Mouse (Mus musculus): ENCODE measurements around the gene Zdhhc14. TPM values are rescaled to one million over a fixed set of nuclear protein-coding genes. Genes with fewer than 3 reads are reported as not detected.
A peak's percentile ranks its signal among the peaks of the same experiment; 100 is the strongest.

Zdhhc14 gene
- total RNA-seq (2022): 1 to 10 TPM; 3.9 to 7.1 (median 5.9) TPM

DNA sequence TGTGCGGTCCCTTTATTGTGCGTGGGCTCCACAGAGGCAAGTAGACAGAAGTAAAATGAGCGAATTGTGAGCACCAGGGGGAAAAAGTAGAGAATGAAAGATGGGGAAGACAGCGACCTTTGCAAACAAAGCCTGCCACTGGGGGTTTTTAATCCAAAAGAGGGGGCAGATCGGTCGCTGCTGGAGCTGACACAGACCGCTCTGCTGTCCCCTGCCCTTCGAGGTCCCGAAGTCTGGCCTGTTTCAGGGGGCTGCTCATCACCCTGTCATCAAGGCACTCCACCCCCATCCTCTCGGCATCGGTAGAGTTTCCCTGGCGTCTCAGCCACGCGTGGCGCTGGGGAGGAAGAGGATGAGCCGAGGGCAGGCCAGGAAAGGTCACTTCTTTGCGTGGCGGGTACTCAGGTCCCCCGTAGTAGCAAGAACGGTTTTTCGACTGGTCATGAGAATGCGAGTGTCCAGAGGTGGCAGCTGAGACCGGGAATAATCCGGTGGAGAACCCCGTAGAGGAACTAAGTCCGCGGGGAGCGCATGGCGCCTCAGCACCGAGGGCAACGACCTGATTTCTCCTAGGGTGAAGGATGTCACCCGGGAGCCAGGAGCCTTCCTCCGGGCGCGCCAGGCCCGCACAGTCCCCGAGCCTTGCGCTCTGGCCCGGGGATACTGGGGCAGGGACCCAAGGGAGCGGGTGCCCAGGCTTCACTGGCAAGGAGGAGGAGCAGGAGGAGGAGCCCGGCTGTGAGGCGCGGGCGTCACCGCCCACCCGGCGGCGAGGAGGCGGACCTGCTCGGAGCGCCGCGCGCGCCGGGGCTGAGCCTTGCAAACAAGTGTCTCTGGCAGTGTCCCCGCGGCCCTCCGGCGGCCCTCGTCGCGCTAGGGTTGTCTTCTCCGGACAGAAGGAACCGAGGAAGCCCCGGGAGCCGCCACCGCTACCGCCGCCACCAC lies at the start of gene Zdhhc14:
Gene Zdhhc14, plus strand, starts transcription at position 757 of the 945 bp plus-strand sequence.
- peak; percentile 91 for DNase-seq

DNA sequence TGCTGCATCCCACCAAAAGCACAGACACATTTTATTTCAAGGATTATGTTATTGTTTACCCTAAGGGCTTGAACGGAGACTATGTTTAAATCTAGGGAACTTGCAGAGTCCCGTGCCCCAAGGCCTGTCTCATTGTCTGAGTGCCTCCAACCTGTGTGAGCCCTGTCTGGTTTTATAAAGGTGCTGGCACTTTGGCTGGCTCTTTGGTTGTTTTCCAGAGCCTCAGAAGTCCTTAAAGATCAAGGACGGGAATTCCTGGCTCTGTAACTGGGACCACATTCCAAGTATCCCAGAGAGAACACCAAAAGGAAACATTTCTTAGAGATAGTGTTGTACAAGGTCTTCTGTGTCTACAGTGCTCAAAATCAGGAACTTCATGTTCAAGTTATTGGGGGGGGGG lies 49.1 kb upstream of the Zdhhc14 start:
- no peak for DNase-seq

DNA sequence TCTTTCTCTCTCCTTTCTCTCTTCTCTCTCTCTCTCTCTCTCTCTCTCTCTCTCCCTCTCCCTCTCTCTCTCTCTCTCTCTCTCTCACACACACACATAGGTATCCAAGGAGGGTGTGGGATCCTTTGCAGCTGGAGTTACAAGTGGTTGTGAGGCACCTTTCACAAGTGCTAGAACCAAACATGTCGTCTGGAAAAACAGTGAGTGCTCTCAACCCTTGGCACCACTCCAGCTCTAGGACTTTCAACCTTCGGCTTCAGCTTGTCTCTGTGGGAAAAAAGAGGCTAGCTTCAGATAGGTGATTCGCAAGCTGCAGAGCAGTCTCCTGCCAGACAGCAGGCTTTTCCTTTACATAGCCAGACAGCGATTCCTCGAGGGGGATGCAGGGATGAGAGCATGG lies 48.6 kb upstream of the Zdhhc14 start:
- DNase-seq: no peak

DNA sequence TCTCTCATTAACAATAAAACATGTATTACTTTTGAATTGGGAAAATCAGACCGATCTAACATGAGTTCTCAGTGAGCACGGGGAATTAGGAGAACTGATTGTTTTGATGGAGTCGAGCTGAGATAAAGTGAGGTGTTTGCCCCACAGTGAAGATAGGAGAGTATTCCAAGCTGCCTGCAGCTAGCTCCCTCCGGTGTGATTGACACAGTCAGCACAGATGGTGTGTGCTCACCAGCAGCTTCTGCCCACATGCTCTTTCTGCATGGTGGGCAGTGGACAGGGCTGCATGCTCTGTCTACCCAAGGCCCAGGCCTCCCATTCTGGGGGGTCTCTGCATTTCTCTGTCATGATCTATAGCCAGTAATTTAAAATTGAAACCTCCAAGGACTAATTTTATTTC lies 38.7 kb upstream of the Zdhhc14 start:
- no peak for DNase-seq

DNA sequence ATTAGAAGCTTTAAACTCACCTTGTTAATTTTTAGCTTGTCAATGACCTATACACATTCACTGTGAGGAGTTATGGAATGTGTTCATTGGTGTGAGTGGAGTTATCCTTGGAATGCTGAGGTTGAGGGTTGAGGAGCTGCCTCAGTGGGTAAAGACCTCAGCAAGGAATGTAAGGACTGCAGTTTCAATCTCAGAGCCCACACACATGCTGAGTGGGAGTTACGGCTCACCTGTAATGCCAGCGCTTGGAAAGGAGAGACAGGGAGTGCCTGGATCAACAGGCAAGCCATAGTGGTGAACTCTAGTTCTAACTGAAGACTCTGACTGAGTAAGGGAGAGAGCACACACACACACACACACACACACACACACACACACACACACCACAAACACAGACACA lies 28.4 kb upstream of the Zdhhc14 start:
- no peak for DNase-seq

DNA sequence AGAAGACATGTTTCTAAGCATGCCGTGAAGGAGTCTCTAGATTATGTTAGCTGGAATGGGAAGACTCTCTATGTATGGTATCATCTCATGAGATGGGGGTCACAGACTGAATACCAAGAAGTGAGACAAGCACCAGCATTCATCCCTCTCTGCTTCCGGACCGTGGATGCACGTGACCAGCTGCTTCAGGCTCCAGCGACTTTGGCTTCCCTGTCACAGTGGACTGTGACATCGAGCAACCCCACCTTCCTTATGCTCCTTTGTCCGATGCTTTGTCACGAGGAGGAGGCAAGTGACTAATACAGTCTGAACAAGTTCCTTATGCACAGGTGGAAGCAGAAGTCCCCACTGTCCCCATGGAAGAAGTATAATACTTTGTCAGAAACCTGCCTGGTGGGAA lies 25.6 kb upstream of the Zdhhc14 start:
- no peak for DNase-seq

DNA sequence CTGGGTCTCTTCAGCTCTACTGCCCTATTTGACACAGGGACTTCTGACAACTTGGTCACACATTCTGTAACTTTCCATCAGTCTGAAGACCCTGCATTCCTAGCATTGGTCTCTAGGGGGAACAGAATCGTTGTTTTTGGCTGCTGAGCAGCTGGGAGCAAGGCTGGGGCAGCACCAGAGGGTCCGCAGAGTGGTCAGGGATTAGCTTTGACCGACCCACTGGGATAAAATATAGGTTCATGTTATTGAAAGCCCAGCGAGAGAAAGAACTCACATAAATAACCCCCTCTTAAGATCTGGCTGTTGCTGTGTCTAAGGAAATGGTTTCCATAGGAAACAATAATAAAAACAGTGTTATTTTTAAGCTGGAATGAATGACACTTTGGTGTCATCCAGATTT lies 25.2 kb upstream of the Zdhhc14 start:
- DNase-seq: no peak

DNA sequence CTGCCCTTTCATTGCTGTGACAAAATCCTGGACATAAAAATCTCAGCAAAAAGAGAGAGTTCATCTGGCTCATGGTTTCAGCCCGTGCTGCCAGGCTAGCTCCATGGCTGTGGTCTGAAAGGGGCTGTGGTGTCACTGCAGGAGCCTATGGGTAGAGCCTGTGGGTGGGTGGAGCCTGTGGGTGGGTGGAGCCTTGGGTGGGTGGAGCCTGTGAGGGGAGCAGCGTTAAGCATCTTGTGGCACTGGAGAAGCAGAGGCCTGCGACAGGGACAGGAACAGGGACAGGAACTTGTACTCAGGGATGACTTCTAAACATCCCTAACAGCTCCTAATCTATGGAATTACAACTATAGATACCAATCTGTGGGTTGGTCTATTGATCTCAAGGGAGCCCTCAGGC lies 20.1 kb upstream of the Zdhhc14 start:
- no peak for DNase-seq

DNA sequence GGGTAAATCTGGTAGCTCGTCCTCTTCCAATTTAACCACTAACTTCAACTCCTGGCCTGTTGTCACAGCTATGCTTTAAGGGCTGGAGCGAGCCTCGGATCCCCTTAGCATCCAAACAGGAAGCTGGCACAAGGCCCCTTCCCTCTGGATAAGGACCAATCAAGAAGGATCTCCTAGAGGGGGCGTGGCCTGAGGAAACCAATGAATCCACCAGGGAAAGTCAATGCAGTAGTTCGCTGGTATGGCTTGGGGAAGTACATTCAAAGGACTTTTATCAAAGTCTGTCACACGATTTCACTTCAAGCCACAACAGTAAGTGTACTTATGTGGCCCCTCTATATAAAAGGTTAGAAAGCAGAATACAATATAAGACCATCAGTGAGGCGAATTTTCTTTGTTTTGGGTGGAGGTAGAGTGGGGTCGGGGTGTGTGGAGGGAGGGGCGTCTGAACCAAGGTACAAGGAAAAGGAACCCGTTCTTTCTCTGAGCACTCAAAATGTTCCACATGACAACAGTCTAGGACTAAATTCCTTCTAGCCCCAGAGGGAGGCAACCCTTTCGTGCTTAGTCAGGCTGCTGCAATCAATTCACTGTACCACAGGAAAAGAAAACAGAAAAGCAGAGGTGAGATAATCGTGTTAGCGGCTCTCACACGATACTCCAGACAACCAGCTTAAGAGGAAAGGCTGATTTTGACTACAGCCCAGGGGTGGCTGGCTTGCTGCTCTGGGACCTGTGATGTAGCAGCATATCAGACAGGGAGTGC lies 16.2 kb upstream of the Zdhhc14 start:
- no peak for DNase-seq

DNA sequence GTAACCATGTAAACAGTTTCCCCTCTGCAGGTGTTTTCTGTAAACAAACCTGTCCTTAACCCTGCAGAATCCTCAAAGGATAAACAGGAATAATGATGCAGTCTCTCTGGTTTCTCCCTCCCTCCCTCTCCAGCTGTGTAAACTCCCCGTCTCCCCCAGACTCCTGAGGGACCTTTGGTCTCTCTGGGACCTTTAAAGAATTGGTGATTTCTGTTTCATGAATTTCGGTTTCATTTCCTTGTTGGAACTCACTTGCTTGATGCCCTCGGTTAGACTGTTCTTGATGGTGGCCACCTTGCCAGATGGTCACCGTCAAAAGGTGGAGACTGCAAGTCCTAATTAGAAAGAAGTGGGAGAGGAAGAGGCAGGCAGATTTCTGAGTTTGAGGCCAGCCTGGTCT lies 8.9 kb upstream of the Zdhhc14 start:
- DNase-seq: no peak

DNA sequence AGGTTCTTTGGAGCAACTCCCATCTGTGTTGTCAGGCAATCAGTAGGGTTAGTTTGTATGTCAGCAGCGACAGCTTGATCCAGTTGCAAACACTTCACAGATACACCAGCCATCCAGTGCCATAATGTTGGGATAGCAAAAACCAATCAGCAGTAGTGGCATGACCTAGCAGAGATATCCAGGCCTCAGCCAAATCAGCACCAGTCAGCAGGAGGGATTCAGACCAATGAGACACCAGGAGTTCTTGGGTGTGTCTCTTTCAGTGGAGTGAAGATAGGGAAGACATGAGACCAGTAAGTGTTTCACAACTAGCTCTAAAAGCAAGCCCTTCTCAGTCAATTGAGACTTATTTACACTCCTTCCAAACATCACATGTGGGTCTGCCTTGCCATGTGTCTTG lies 7.7 kb upstream of the Zdhhc14 start:
- DNase-seq: no peak

DNA sequence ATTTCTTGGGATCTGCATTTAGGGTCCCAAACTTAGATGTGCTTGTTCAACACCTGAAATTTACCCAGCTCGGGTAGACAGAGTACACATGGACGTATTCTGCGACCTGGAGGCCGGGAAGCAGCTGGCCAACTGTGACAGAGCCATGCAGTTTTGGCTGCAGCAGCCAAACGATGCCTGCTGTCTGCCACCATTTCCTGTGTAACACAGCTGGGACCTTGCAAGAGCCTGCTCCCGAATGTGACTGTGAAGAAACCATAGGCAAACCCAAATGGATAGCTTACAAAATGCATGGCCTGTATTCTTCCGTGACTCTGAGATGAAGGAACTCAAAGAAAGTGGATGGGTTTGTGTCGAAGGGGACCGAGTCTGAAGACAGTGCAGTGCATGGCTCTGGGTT lies 4.2 kb upstream of the Zdhhc14 start:
- DNase-seq: no peak

DNA sequence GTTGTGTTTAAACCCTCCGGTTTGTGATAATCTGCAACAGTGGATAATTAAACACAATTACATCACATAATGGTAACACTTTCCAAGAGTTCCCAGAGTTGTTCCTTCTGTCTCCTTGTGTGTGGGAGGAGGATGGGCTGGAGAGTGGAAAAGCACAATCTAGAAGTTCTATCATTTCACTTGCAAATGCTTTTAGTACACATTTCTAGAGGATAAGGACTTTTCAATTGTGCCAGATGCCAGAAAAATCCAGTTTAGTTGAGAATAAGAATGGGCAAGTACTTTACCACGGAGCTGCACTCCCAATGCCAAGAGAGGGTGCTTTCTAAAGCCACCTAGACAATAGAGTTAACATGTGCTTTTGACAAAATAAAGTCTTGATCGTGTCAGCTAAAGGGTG lies 2.0 kb upstream of the Zdhhc14 start:
- DNase-seq: no peak

DNA sequence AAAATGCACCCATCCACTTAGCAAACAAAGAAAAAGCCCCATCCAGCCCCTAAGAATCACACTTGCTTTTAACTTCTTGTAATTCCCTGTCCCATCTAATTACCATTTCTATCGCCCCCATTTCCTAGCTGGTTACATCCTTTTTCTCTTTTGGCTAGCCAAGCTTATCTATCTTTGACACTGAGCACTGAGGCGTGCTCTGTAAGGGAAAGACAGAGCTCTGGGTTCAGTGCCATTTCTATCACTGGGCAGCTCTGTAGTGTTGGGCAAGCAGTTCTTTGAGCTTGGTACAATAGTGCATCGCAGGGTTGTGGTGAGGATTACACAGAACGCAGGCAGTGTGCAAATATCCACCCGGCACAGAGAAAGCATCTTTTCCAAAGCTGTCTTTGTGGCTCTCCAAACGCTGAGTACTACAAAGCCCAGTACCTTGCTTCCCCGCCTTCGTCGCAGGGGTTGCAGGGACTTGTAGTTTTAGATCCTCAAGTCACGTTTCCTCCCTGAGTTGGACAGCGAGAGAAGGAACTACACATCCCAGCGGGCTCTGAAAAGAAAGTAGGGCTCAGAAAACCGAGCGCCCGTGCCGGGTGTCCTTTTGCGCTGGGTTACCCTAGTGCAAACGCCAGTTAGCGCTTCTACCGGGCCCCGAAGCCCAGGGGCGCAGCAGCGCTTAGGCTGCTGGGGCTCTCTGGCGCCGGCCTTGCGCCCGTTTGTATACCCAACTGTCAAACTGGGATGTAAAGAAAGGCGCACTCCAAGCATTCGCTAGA lies 1.1 kb upstream of the Zdhhc14 start:
- peak; percentile 92 for DNase-seq

DNA sequence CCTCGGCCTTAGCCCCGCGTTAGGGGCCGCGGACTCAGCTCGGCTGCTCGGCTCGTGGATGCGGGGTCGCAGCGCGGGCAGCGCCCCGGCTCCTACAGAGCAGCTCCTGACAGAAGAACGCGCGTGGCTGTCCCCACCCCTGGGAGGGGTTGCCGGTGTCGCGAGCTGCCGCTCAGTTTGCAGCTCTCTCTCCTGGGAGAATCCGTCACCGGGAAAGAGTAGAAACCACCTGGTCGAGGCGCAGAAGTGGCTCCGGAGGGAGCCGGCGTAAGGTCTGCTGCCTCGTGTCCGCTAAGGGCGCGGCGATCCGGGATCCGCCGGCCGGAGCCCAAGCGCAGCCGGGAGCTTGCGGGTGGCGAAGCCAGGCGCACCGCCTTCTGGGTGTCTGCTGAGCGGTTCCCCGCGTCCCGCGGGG lies 396 bp downstream of the Zdhhc14 start:
- no peak for DNase-seq

DNA sequence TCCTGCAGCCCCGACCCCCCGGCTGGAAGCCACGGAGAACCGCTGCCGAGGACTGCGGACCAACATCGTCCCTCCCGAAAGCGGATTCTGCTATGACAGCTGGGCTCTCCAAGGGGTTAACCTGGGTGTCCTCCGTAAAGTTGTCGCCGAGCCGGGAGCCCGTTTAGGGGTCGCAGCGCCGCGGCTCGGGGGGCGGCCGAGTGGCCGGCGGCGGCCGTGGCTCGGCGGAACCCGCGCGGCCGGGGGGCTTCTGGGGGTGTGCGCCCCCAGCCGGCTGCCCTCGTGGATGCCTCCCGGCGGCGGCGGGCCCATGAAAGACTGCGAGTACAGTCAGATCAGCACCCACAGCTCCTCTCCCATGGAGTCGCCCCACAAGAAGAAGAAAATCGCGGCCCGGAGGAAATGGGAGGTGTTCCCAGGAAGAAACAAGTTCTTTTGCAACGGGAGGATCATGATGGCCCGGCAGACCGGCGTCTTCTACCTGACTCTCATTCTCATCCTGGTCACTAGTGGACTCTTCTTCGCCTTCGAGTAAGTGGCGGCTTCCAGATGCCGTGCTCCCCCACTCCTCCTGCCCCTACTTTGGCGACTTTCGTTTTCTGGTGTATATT lies 909 bp downstream of the Zdhhc14 start:
- DNase-seq: no peak

DNA sequence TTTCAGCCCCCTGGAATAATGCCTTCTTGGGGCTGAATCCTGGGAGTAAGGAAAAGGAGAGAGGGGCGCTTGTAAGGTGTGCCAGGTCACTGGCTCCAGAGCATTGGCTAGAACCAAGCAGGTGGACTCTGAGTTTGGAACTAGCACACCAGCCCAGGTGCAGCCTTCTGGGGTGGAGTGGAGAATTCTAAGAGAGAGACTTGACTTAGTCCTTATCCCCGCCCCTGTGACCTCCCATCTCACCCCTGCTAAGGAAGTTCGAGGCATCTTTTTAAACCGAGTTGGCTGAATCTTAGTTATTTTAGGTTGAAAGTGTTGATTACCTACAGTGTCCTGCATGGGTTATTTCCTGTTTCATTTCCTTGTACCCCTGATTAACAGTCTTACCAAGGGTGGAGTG lies 1.5 kb downstream of the Zdhhc14 start:
- DNase-seq: no peak

DNA sequence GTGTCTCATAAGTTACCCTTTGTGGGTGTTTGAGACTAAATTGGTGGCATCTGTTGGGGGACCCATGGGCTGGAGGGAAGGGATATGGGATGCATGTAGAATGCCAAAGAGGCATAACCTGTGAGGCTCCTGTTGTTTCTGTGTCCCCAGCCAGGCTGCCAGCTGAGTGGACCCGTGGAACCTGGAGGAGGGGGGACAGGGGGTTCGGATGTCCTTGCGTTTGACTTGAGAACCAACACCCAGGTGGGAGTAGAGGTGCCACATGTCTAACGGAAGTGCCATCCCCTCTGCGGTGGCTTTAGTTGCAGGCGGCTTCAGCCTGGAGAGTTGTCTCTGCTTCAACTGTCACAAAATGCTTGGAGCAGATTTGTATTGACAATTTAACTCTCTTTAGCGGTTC lies 2.5 kb downstream of the Zdhhc14 start:
- DNase-seq: no peak

DNA sequence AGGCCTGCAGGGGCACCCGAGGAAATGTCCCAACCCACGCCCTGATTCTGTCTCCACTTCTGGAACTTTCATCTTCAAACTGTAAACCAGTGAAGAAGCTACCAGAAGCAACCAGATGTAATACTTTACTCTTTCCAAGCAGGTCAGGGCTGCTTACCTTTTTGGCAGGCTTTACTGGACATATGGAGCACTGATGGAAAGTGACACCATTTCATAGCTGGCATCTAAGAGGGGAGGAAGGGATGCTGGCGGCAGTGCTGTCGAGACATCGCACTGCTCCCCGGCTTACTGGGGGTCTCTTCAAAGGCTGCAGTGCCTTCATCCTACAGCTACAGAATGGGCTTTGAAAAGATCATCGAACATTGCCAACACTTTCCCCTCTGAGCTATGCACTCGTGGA lies 5.3 kb downstream of the Zdhhc14 start:
- DNase-seq: no peak

DNA sequence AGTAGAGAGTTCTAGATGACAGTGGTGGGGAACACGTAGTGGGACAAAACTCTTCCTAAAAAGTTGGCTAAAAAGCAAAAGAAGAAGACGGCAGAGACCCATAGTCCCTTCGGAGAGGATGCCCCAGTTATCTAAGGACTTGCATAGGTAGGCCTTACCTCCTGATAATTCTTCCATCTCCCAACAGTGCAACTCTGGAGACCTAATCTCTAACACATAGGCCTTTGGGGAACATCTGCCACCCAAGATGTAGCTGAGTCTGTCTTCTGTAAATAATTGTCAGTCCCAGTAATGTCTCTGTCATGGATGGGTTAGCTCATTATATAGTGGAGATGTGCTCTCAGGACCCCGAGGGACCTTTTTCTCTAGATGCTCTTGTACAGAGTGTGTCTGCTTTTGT lies 6.6 kb downstream of the Zdhhc14 start:
- DNase-seq: no peak

DNA sequence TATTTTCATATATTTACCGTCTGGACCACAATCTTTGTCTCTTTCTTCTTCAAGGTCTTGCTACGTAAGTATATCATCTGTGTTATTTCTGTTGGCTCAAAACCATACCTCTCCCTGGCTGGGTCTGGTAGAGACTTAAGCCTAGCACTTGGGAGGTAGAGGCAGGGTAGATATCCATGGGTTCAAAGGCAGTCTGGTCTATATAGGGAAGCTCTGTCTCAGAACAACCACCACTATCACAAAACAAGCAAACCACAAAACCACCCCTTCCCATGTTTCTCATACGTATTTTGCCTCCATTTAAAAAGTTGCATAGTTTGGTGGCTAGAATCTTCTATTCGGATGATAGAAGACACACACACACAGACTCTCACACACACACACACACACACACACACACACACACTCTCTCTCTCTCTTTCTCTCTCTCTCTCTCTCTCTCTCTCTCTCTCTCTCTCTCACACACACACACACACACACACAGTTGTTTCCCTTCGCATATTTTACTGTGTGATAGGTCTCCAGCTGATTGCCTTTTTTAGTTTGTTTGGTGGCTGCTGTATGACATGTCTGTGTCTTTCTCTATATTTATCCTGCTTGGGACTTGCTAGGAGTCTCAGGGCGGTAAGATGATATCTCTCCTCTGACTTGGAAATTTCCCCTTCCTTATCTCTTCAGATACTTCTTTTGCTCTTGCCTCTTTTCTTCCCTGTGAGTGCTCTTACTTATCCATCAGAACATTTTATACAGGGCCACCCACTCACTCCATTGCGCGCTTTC lies 11.8 kb downstream of the Zdhhc14 start:
- no peak for DNase-seq

DNA sequence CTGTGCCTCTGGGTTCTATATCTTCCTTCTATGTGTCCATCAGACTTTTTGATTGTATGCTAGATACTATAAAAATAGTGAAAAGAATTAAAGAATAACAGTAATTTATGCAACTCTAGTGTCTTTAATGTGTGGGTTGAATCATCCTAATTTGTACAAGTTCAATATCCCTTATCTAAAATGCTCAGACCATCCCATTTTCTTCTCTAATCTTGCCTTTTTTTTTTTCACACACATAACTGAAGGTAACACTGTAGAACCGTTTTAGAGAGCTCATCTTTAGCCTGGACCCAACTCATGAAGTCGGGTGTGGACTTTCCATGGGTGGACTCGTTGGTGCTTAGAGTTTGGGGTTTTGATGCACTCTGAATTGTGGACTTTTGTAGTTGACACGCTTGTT lies 12.6 kb downstream of the Zdhhc14 start:
- no peak for DNase-seq
